Mouse (Mus musculus): ENCODE measurements at regions not wholly inside any gene's neighbourhood (a gene's known extent, or its start where the extent isn't known, plus 50 kb on each side); places are given as distances from the start of the nearest gene placed in this dataset.

DNA sequence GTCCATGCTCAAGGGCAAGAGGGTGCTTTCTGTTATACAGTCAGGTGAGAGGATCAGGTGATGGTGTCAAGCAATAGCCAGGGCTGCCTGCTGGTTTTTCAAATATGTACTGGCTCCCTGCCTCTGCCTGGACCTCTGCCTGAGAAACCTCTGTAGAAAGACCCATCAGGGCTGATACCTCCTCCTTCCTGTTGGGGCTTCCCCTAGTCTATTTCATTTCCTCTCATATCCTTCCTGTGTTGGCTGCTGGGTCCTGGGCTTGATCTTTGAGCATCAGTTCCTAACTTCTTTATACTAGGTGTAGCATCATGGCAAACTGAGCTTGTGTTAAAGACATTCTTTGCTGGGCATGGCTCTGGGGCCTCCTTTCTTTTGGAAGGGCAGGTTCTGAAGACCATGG is 89.5 kb downstream of the Tmem38b start:
- peak in 1 of 2 experiments; percentile 30 for DNase-seq (ENCODE audit: low spot score in 2 of 2)

DNA sequence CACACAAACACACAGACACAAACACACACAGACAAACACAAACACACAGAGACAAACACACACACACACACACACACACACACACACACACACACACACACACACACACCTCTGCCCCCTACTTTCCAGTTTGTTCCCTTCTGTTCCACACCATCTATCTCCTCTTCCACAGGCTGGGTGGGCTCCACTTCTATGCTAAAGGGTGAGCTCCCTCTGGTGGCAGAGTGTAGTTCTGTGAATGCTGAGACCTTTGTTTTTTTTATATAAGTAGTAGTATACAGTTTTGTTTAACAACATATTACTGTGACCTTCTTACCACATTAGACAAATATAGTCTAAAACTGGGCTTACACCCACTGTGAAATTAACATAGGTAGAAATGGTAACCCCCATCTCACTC is 93.3 kb downstream of the Tmem38b start:
- DNase-seq (ENCODE audit: low spot score in 2 of 2) = peak in 1 of 2 experiments; percentile 67

DNA sequence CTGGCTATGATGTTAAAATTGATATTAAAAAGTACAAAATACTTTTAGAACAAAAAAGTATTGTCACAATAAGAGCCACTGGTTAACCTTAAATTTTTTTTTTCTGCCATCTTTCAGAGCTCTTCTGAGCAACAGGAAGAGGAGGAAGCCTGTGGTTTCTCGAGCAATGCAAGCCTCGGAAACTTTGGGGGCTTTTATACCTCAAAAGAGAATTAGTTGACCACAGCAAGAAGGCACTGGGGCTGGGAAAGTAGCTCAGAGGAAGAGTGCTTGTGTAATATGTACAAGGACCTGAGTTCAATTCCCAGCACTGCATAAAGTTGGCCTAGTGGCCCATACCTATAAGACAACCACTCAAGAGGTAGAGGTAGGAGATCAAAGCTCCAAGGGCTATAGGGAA is 94.7 kb downstream of the Tmem38b start:
- DNase-seq (ENCODE audit: low spot score in 2 of 2) = no peak

DNA sequence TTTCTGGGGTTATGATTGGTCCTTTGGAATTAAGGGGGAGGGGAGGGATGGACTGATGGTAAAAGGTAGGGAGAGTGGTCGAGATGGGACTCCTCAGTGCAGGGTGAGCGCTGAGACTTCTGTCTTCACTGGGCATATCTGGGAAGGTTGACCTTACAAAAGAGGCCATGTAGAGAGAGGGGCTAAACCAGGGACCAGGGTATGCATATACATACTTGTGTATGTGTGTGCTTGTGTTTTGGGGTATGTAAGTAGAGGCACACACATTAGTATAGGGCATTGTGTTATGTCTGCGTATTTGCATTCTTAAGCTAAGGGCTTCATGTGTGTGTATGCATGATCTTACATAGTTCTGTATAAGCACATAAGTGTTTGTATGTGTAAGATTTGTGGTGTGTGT is 105.2 kb downstream of the Tmem38b start:
- DNase-seq (ENCODE audit: low spot score in 2 of 2) = no peak

DNA sequence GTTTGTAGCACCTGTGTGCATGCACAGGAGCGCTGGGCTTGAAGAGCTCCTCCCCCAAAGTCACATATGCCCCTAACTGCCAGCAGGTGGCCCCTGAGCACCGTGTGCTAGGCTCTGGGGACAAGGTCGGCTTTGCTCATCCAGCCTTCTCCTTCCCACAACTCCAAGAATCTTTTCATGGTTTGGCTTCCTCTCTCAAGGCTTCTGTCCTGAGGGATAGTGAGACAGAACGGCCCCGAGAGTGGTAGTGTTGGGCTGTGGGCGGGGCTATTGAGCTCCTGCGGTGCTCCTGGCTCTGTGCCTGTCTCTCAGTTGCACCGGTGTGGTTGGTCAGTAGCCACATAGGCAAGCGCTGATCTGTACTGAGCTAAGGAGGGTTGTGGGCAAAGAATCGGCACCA is 105.7 kb downstream of the Tmem38b start:
- DNase-seq (ENCODE audit: low spot score in 2 of 2) = peak in 1 of 2 experiments; percentile 16

DNA sequence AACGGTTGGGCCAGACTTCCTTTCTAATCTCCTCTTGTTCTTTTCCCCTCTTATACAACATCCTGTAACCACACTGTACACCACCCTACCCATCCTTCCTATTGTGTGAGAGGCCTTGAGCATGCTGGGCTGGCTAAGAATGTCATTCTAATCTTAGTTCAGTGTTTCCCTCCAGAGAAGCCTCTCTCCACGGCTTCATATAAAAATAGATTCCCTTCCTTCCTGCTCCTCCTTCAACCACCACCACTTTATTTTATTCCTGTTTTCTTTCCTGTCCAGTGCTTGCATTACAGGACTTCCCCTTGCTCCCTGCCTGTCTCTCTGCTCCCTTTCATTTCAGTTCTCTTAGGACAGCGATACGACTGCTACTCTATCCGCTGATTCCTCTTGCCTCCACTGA is 109.5 kb downstream of the Tmem38b start:
- no peak for DNase-seq (ENCODE audit: low spot score in 2 of 2)

DNA sequence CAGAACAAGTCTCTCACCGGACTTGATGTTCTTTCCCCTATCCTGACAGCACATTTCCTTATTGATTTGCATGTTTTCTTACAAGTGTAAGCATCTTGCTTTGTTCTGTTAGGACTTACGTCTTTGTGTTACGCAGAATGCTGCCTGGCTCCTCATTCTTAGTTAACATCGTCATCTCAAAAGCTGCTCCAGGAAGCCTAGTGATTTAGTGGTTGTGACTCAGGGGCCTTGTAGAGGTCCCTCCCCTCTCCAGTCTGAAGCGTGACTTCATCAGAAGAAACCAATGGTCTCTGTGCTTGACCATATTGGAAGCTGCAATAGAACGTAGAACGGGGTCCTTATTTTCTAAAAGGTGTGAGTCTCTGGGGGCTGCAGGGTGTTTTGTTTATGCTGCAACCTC is 122.9 kb downstream of the Tmem38b start:
- no peak for DNase-seq (ENCODE audit: low spot score in 2 of 2)

DNA sequence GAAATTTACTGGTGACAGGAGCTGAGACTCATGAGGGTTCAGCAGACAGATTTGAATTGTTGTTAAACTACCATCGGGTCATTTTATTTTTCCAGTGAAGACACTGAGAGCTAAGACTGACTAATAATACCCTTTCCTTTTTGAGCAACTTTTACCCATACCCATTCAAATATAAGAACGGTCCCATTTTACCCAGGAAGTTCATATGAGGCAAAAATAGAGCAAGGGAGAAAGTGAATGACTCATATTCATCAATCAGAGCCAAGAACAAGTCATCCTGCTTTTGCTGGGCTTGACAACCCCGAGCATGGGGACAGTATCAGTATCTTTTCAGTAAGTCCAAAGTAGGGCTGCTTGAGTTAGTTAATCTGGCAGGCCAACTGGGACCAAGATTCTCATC is 123.3 kb downstream of the Tmem38b start:
- DNase-seq (ENCODE audit: low spot score in 2 of 2) = no peak

DNA sequence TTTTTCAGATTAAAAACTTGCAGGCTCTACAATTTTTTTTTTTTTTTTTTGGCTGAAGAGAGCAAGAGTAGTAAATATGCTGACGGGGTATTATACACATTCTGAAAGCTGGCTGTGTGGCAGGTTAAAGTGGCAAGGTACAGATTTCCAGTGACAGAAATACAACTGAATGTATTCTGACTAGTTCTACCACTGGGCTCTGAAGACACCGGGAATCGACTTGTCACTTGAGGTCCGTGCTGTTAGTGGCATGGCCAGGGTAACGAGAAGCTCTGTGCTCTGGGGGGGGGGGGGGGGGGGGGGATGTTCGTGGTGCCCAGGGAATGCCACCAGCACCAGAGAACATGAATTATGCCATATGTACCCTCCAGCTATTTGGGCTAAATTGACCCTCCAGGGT is 124.7 kb downstream of the Tmem38b start:
- DNase-seq (ENCODE audit: low spot score in 2 of 2) = no peak

DNA sequence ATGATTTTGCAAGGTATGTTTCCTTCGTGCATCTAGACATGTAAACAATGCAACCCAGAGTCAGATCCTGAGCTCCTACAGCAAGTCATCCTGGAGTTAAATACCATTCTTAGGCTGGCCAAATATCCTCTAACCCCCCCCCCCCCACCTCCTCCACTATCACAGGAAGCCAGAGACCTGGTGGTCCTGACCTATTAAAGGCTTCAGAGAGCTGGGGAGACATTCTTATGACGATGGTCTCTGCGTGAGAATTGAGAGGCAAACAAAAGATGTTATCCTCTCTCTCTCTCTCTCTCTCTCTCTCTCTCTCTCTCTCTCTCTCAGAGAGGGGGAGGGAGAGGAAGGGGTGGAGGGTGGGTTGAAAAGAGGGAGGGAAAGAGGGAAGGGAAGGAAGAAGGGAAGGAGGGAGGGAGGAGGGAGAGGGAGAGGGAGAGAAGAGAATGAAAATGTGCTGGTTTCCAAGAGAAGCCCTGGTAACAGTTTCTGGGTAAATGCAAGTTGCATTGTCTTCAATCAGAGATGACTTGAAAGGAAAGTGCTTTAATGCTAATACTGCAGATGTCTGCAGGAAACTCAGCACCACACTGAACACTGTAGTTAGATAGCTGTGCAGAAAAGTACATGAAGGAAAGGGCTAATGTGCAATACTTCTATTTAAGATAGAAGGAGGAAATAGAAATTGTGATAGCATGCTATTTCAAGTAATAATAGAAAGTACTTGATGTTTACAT is 125.3 kb downstream of the Tmem38b start:
- DNase-seq (ENCODE audit: low spot score in 2 of 2) = no peak

DNA sequence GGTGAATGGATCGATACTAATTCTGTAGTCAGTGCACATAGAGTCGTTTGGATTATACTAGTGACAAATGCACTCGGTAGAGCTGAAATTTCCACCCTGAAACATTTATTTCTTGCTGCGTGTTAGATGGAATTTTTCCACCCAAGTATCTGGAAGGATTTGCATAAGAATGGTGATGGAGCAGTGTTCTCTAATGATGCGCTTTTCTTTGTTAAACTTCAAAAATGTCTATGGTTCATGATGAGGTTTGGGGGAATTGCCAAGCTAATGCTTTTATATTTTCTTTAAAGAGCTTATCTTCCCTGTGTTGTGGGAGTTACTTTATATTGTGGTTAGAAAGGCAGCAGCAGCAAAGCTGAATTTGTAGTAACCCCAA is 125.9 kb downstream of the Tmem38b start:
- DNase-seq (ENCODE audit: low spot score in 2 of 2) = no peak

DNA sequence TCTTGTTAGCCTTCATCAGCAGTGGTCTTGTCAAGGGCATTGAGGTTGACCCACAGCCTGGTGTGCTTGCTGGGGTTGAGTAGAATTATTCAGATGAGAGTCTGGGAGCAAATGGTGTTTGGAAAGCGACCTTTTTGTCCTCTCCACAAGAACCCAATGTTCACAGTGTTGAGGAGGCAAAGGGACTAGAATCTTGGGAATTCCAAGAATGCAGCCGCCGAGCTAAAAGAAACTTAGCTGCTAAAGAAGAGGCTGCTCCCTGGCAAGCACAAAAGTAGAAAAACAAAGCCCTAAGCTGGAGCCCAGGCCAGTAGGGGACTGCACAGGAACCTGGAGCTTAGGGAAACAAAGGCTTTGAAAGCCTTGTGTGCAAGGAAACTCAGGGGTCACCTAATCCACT is 126.4 kb downstream of the Tmem38b start:
- no peak for DNase-seq (ENCODE audit: low spot score in 2 of 2)

DNA sequence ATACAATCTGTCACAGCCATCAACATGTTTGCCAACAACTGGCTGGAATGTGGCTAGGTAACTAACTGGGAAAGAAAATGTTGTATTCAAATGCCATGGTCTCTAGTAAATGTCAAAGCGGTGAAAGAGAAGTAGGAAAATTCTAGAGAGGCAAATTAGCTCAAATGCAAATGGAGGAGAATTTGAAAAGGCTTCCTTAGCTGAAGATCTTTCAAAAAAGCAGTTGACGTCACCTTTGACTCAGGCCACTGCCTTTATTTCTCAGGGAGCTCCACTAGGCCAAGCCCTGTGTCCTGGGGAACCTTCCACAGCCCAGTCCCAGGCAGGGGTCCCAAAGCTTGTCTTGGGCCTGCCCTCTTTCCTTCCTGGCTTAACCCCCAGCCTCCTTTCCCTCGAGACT is 136.6 kb downstream of the Tmem38b start:
- no peak for DNase-seq (ENCODE audit: low spot score in 2 of 2)

DNA sequence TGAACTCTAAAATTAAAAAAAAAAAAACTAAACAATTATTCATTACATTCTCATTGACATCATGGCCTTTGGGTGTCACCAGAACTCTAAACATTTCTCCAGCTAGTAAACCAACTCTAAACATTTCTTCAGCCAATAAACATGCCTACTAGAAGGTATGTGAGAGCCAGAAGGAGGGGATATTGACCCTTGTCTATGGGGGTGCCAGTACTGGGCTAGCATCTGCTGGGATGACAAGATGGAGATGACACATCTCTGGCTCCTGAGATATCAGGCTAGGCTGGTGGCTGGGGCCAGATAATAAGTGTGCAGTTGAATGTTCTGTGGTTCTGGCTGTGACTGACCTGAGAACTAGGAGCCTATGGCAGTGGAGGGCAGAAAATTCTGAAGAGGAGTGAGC is 144.6 kb downstream of the Tmem38b start:
- no peak for DNase-seq (ENCODE audit: low spot score in 2 of 2)

DNA sequence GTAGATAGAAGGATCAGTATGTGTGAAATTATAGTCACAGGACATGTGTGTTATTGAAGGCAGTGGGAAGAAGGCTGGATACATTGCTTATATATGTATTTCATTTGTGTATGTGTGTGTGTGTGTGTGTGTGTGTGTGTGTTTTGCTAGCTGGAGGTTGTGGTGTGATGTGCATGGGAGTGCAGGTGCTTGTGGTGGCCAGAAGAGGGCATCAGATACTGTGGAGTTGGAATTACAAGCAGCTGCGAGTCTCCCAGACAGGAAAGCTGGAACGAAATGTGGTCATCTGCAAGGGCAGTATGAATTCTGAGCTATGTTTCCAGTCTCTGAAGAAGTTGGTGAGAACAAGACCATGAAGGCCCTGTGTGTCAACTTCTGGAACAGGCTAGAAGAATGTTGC is 145.1 kb downstream of the Tmem38b start:
- no peak for DNase-seq (ENCODE audit: low spot score in 2 of 2)

DNA sequence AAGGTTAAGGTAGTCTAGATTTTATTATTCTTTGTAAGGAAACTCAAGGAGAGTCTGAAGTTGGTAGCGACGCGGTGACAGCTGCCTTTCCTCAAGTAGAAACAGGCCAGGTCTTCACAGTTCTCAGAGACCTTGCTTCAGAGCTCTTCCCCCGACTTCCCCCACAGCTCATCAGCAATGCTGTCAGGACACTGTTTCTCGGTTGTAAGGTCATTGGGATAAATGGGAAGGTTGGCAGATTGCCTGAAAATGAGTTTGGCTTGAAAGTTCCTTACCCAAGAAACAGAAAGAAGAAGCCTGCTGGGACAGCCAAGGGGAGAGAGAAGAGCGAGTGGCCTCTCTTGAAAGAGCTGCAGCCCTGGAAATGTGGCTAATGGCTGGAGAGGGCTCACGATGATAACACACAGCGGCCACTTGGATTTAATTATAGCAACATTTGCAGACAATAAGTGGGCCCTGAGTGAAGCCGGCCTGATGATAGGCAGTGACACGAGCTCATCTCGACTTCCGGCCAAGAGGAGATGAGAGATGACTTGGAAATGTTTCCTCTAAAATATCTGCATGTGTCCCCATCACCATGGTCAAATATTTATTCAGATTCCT is 150.3 kb downstream of the Tmem38b start:
- DNase-seq (ENCODE audit: low spot score in 2 of 2) = no peak

DNA sequence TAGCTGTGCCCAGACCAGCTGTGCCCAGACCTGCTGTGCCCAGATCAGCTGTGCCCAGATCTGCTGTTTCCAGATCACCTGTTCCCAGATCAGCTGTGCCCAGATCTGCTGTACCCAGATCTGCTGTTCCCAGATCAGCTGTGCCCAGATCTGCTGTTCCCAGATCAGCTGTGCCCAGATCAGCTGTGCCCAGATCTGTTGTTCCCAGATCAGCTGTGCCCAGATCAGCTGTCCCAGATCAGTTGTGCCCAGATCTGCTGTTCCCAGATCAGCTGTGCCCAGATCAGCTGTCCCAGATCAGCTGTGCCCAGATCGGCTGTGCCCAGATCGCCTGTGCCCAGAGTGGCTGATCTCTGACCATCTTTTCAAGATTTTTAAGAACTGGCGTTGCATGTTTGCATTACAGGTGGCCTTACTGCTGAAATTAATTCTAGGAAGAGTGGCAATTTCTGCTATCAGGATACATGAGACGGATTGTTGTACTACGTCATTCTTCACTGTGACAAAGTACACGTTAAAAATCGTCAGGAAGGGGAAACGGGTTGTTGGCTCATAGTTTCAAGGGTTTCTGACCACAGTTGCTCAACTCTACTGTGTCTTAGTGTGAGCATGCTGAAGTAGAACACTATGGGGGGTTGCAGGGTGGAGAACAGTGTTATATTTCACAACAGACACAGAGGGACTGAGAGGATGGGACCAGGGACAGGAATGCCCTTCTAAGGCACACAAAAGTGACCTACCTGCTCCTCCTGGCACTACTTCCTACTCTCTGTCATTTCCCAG is 160.9 kb downstream of the Tmem38b start:
- DNase-seq (ENCODE audit: low spot score in 2 of 2) = no peak

DNA sequence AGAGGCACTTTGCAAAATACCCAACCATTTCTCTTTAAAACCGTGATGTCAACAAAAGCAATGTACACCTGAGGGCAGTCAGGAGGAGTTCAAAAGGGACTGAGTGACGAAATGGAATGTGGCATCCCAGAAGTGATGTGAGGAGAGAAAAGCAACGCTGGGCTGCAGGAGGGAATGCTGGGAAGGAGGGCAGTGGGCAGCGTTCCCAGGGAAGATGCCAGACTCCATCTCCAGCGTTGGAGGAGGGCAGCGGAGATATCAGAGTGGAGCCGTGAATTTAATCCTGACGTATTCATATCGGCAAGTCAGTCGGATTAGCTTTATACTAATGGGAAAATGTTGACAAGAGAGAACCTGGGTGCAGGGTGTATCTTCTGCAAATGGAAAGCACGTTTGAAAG is 161.7 kb downstream of the Tmem38b start:
- no peak for DNase-seq (ENCODE audit: low spot score in 2 of 2)

DNA sequence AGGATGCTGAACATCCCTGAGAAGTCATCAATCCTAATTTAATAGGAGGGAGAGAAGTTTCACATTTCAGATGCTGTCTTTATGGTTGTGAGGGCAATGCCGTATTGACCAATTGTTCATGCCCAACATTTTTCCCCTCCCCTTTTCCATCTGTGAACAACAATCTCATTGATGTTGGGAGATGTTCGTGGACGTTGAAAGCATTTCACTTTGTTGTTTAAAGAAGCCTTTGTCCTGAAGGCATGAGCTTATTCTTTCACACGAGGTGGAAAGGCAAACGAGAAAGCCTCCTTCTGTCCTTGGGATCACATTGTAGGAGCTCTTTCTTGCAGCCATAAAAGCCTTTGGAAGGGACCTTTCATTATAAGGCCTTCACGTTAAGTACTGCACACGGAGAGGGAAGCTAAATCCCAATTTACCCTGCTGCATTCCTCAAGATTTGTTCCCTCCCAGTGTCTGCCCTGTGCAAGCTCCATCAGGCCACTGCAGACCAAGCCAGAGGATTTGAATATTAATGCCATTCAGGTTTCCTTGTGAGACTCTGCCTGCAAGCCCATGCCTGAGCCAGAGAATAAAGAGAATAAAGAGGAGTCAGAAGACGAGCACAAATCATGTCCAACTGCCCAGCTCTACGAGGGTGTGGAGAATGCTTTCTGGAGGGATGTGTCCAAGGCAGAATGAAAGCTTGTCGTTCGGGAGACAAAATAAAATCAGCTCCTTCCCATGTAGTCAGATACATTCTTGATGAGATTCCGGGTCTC is 195.4 kb downstream of the Tmem38b start:
- DNase-seq (ENCODE audit: low spot score in 2 of 2) = no peak

DNA sequence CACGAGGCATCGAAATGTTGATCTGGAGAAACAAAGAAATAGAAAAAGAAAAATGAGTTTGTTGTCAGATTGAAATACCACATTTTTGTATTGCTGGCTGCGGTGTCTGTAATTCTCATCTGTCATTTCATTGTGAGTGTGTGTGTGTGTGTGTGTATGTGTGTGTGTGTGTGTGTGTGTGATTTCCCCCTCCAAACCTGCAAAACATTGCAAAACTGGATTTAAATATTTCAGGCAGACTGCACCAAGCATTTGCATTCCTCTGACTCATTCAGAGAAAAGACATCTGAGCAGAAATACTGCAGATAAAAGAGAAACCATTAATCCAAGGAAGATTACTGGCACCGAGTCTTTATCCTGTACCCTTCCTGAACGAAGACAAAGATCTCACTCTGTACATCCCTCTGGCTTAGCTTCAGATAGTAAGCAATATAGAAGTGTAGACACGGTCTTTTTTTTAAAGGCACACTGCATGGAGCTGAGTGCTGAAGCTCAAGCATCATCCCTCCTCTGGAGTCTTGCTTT is 196.1 kb downstream of the Tmem38b start:
- no peak for DNase-seq (ENCODE audit: low spot score in 2 of 2)

DNA sequence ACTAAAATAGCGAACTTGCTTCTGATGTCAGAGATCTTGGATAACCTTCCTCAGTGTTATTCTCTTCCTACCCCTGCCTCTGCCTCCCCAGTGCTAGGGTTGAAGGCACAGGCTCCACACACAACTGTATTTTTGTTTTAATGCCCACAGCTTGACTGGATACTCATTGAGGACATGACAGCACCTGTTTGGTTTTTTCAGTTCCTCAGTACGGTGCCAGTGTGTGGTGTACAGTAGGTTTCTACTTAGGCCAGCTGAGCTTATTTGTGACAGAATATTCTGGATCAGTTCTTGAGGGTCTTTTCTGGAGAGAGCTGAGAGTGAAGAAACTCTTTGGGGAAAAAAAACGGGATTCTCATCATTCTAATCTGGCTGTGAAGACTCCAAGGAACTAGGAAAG is 201.1 kb downstream of the Tmem38b start:
- no peak for DNase-seq (ENCODE audit: low spot score in 2 of 2)

Data from spleen, postnatal 10 days (tissue).